Mouse (Mus musculus): ENCODE results near the gene Fn3k. TPM values are rescaled to one million over a fixed set of nuclear protein-coding genes. Genes with fewer than 3 reads are reported as not detected.

Gene Fn3k
- total RNA-seq, 2 experiments from 2014 or later: 54.4 to 54.6 TPM

GRCm38 (mm10) chr11:121442076-121442475 is 7.4 kb downstream of the Fn3k start:
- intact Hi-C loops (cut with DNase I): no loop called here
- DNase-seq (ENCODE audit: low spot score in 2 of 2): no peak

- intact Hi-C loops (cut with DNase I): loop anchor here (5.0 kb wide), 1 partner anchor 64 kb away; the partner anchor contains the start of gene Rab40b
- DNase-seq (ENCODE audit: low spot score in 2 of 2): no peak
Measured at GRCm38 (mm10) chr11:121451216-121451726, 16.6 kb downstream of the Fn3k start.

- DNase-seq (ENCODE audit: low spot score in 2 of 2): peak; percentile 97
- intact Hi-C loops (cut with DNase I): loop anchor here (5.0 kb wide), 1 partner anchor 65 kb away; the partner anchor contains the start of gene Rab40b
Measured at GRCm38 (mm10) chr11:121451753-121452635, 17.3 kb downstream of the Fn3k start, which contains the start of gene Tbcd. Gene Tbcd, plus strand, starts transcription at chr11:121451949.

GRCm38 (mm10) chr11:121457874-121458273 is 23.2 kb downstream of the Fn3k start:
- no peak for DNase-seq (ENCODE audit: low spot score in 2 of 2)

GRCm38 (mm10) chr11:121467408-121467807 is 32.7 kb downstream of the Fn3k start:
- no peak for DNase-seq (ENCODE audit: low spot score in 2 of 2)
- intact Hi-C loops (cut with DNase I): no loop called here

More at GRCm38 (mm10) chr11:121457874-121458273, 23.2 kb downstream of the Fn3k start:
- intact Hi-C loops (cut with DNase I): no loop called here

GRCm38 (mm10) chr11:121474831-121475230 is 40.1 kb downstream of the Fn3k start:
- intact Hi-C loops (cut with DNase I): loop anchor here (1.0 to 5.0 kb wide), 2 partner anchors 127 to 333 kb away; no protein-coding TSS in a partner anchor
- no peak for DNase-seq (ENCODE audit: low spot score in 2 of 2)

GRCm38 (mm10) chr11:121475699-121476415 is 41.1 kb downstream of the Fn3k start:
- intact Hi-C loops (cut with DNase I): loop anchor here (1.0 to 5.0 kb wide), 2 partner anchors 126 to 332 kb away; no protein-coding TSS in a partner anchor
- peak; percentile 54 to 63 for DNase-seq (ENCODE audit: low spot score in 2 of 2)

GRCm38 (mm10) chr11:121479476-121480203 is 44.9 kb downstream of the Fn3k start:
- no peak for DNase-seq (ENCODE audit: low spot score in 2 of 2)
- intact Hi-C loops (cut with DNase I): loop anchor here (5.0 kb wide), 1 partner anchor 123 kb away; no protein-coding TSS in a partner anchor

- DNase-seq (ENCODE audit: low spot score in 2 of 2): no peak
- intact Hi-C loops (cut with DNase I): no loop called here
Measured at GRCm38 (mm10) chr11:121481129-121481528, 46.4 kb downstream of the Fn3k start.

GRCm38 (mm10) chr11:121485882-121486281 is 51.2 kb downstream of the Fn3k start:
- intact Hi-C loops (cut with DNase I): no loop called here
- DNase-seq (ENCODE audit: low spot score in 2 of 2): no peak

- intact Hi-C loops (cut with DNase I): no loop called here
- DNase-seq (ENCODE audit: low spot score in 2 of 2): no peak
Measured at GRCm38 (mm10) chr11:121490651-121491050, 55.9 kb downstream of the Fn3k start.

Small RNA genes within 50 kb of the gene (microRNA-seq; reads per million reads assigned to microRNA genes)
- gene Mir7236: 1.3 reads per million

Other genes starting within 250 kb of the Fn3k start
- gene Hexdc, start 230.5 kb upstream of the Fn3k start, total RNA-seq (2021): 10 to 100 TPM; 24.5 to 28.6 TPM
- gene Ogfod3, start 230.2 kb upstream of the Fn3k start, total RNA-seq (2021): 1 to 10 TPM; 7.9 to 8.0 TPM
- gene Cybc1, start 205.6 kb upstream of the Fn3k start, total RNA-seq (2021): 10 to 100 TPM; 20.4 to 27.7 TPM
- 10 to 100 TPM; 48.1 to 62.7 TPM for gene Narf, start 197.7 kb upstream of the Fn3k start, total RNA-seq (2021)
- 10 to 100 TPM; 85.1 to 89.9 TPM for gene Foxk2, start 174.9 kb upstream of the Fn3k start, total RNA-seq (2021)
- 10 to 100 TPM; 60.4 to 62.2 TPM for gene Wdr45b, start 80.5 kb upstream of the Fn3k start, total RNA-seq (2021)
- 10 to 100 TPM; 48.5 to 51.5 TPM for gene Rab40b, start 46.7 kb upstream of the Fn3k start, total RNA-seq (2021)
- 10 to 100 TPM; 45.3 to 50.6 TPM for gene Fn3krp, start 13.5 kb upstream of the Fn3k start, total RNA-seq (2021)
- 10 to 100 TPM; 39.5 to 40.5 TPM for gene Tbcd, start 17.0 kb downstream of the Fn3k start, total RNA-seq (2021)
- gene Zfp750, start 84.4 kb downstream of the Fn3k start, total RNA-seq (2021): under 1 TPM in 1 of 2 experiments, not detected in 1; 0.10 TPM
- 1 to 10 TPM; 6.5 to 7.6 TPM for gene B3gntl1, start 238.2 kb downstream of the Fn3k start, total RNA-seq (2021)